Mouse (Mus musculus) right cerebral cortex, postnatal 14 days (tissue): ENCODE measurements around the gene Gm13697.
"Not testable (repeated sequence)": the region's sequence is repeated elsewhere in the genome, so short reads cannot be mapped to it uniquely, and the experiment has no call there.

Experiments
- DNase-seq: peaks from one replicate; pipeline ENCODE4 v3.0.0; 2022

The Gm13697 gene

GRCm38 (mm10) chr2:83984443-83984842, at the start of gene Gm13697:
Gm13697 (plus strand) TSS chr2:83984743.
- not testable (repeated sequence) for DNase-seq

- peak; percentile 88 for DNase-seq
Measured at GRCm38 (mm10) chr2:83940931-83941361, 43.6 kb upstream of the Gm13697 start, which contains the start of gene Zswim2. Zswim2 (minus strand) TSS chr2:83941228.

DNA sequence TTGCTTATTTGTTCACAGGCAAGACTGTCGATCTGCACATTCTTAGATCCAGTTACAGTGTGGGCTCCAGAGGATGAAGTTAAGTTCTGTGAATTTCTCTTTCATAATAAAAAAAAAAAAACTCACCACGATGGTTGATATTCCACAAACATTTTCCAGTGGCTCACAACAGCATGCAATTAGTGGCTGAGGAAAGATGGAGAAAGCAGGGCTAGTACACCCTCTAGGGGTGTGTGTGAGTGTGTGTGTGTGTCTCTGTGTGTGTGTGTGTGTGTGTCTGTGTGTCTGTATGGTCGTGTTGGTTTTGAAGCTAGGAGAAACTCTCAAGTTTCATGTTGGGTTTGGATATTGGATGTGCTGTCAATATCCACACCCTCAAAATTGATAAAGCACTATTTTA, 43.2 kb upstream of the Gm13697 start:
- DNase-seq: no peak

- DNase-seq: no peak
Measured at GRCm38 (mm10) chr2:83941792-83942191, 42.8 kb upstream of the Gm13697 start.

DNA sequence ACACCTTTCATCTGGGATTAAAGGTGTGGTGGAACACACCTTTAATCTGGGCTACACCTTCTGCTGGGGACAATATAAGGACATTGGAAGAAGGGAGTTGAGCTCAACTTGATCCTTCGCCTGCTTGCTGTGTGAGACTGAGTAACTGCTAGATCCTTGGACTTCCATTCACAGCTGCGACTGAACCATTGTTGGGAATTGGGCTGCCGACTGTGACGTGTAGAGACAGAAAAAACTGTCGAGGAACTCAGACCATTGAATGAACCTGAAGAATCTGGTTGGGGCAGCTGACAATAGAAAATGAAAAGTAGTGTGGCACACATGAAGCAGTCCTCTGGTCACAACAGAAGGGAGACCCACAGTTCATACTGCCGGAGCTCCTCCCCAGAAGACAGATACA, 29.1 kb upstream of the Gm13697 start, which contains the start of gene Gm13698:
TSS of gene Gm13698 (plus strand) at position 301 of the 400 bp plus-strand sequence.
- not testable (repeated sequence) for DNase-seq

DNA sequence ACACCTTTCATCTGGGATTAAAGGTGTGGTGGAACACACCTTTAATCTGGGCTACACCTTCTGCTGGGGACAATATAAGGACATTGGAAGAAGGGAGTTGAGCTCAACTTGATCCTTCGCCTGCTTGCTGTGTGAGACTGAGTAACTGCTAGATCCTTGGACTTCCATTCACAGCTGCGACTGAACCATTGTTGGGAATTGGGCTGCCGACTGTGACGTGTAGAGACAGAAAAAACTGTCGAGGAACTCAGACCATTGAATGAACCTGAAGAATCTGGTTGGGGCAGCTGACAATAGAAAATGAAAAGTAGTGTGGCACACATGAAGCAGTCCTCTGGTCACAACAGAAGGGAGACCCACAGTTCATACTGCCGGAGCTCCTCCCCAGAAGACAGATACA, 23.3 kb upstream of the Gm13697 start, which contains the start of gene Gm13693:
TSS of gene Gm13693 (plus strand) at position 301 of the 400 bp plus-strand sequence.
- DNase-seq: not testable (repeated sequence)

GRCm38 (mm10) chr2:83967013-83967412, 17.5 kb upstream of the Gm13697 start, which contains the start of gene Gm13695:
Gm13695 (plus strand) TSS chr2:83967313.
- not testable (repeated sequence) for DNase-seq

DNA sequence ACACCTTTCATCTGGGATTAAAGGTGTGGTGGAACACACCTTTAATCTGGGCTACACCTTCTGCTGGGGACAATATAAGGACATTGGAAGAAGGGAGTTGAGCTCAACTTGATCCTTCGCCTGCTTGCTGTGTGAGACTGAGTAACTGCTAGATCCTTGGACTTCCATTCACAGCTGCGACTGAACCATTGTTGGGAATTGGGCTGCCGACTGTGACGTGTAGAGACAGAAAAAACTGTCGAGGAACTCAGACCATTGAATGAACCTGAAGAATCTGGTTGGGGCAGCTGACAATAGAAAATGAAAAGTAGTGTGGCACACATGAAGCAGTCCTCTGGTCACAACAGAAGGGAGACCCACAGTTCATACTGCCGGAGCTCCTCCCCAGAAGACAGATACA, 11.7 kb upstream of the Gm13697 start, which contains the start of gene Gm13696:
TSS of gene Gm13696 (plus strand) at position 301 of the 400 bp plus-strand sequence.
- not testable (repeated sequence) for DNase-seq

- DNase-seq: not testable (repeated sequence)
Measured at GRCm38 (mm10) chr2:83978633-83979032, 5.9 kb upstream of the Gm13697 start, which contains the start of gene Gm13694. Gm13694 (plus strand) TSS chr2:83978933.

DNA sequence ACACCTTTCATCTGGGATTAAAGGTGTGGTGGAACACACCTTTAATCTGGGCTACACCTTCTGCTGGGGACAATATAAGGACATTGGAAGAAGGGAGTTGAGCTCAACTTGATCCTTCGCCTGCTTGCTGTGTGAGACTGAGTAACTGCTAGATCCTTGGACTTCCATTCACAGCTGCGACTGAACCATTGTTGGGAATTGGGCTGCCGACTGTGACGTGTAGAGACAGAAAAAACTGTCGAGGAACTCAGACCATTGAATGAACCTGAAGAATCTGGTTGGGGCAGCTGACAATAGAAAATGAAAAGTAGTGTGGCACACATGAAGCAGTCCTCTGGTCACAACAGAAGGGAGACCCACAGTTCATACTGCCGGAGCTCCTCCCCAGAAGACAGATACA, 5.7 kb downstream of the Gm13697 start, which contains the start of gene Gm13691:
TSS of gene Gm13691 (plus strand) at position 301 of the 400 bp plus-strand sequence.
- not testable (repeated sequence) for DNase-seq

DNA sequence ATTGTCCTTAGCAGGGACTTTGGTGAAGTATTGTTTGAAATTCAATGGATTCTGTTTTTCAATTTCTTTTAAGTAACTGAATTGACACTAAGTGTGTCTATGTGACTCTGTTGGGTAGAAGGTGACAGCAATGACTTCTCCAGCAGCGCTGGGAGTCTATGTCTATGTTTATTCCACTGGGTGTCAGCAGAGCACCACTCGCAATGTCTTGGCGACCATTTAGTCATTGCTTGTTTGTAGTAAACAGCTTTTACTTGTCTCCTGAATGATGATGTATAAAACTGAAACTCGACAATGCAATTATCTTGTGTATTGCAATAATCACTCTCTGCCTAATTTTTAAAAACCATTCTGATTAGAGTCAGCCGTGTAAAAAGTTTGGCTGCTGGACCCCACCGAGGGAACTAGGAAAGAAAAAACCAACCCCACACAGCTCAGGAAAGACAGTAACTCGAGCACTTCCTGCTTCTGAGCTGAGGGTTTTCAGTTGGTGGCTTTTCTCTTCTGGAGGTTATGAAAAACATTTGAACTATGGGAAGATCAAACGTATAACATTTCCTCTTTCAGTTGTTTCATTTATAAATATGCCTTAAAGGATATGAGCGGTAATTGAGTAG, 9.2 kb downstream of the Gm13697 start:
- DNase-seq: not testable (repeated sequence)

- DNase-seq: not testable (repeated sequence)
Measured at GRCm38 (mm10) chr2:83994526-83994925, 10.0 kb downstream of the Gm13697 start.

DNA sequence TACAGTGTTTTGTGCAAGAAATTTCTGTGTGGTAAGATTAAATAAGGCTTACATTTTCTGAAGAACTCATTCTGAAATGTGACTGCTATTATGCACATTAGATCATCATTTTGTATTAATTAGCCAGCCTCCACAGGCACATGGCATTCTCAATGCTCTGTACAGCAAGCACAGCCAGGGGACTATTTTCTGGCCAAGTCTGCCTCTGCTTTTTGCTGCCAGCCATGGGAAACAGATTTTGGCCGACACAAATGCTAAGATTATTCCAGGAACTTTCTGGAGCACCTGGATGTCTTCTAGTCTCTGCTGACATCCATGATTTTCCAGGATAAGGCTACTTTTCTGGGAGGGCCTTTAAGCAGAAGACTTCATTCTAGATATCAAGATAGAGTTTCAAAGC, 24.4 kb downstream of the Gm13697 start:
- DNase-seq: no peak

GRCm38 (mm10) chr2:84009818-84010217, 25.3 kb downstream of the Gm13697 start:
- no peak for DNase-seq

DNA sequence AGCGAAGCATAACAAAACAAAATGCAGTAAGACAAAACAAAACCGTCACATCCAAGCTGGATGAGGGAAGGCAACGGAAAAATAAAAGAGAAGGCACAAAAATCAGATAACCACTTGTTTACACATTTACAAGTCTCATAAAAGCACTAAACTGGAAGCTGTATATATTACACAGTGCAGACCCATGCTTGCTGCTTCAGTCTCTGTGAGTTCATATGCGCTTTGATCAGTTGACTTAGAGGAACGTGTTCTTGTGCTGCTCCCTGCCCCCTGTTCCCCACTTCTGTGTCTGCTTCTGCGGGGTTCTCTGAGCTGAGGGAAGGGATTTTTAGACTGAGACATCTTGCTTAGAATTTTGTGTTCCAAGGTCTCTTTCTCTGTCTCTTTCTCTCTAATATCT, 30.0 kb downstream of the Gm13697 start:
- DNase-seq: no peak

- DNase-seq: not testable (repeated sequence)
Measured at GRCm38 (mm10) chr2:84016291-84016690, 31.7 kb downstream of the Gm13697 start.

- no peak for DNase-seq
Measured at GRCm38 (mm10) chr2:84018330-84018729, 33.8 kb downstream of the Gm13697 start.

DNA sequence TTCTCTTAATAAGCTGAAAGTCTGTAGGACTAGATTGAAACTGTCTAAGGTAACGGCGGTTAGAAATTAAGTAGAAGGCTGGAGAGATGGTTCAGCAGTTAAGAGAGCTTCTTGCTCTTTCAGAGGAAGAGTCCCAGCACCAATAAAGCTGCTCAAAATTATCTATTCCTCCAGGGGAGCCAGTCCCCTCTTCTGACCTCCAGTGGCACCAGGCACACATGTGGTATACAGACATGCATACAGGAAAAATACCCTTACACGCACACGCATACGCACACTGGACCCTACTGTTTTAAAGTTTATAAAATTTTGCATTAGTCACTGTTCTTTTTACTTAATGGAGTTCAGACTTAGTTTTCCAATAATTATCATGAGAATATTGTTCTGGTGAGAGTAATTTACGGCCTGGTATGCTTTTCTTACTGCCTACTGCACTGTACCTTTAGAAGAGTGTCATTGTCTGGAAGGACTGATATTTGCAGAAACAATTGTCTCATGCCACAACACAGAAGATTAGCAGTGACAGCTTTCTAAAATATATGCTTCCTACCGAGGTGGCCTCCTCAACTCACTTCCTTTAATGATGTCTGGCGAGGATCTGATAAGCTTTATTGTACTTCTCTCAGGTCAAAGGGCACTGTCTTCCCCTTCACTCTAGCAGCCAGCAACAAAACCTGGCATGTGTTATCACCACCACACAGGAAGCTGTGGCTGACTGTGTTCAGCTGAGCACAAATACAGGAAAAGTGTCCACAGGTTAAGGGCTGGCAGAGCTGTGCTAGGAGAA, 35.2 kb downstream of the Gm13697 start:
- DNase-seq: no peak

- no peak for DNase-seq
Measured at GRCm38 (mm10) chr2:84021930-84022329, 37.4 kb downstream of the Gm13697 start.

DNA sequence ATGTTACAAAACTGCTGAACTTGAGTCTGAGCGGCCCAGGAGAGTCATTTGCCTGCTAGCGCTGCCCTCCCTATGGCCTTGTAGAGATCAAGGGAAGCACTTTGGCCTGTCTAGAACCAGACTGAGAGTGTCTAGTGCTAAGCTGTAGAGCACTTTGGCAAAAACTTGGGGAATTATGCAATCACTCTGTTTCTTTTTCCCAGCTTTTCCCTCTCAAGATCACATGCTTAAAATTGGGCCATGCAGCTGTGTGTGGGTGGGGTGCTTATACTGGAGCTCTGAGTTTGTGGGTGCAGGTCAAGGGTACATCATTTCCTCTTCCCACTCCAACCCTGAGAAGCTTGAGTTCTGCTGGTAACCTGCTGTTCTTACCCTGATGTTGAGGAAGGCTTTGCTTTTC, 38.4 kb downstream of the Gm13697 start:
- DNase-seq: no peak

DNA sequence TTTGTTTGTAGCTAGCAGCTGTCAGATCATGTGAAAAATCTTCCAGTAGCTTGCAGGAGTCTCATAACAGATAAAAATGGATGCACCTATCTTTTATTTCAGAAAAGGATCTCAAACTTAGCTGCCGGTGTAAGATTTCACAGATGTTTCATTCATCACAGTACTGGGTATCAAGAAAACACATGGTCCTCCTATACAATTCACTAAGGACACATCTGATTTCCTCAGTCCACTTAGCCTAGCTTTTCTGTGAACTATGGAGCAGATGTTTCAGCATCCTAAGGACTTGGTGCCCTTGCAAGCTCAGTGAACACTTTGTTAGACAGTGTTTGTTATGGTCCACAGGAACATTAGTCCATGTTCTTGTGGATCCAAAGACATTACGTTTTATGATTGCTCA, 38.8 kb downstream of the Gm13697 start:
- no peak for DNase-seq

GRCm38 (mm10) chr2:84025217-84025616, 40.7 kb downstream of the Gm13697 start:
- DNase-seq: no peak

- no peak for DNase-seq
Measured at GRCm38 (mm10) chr2:84032505-84032904, 48.0 kb downstream of the Gm13697 start.

- no peak for DNase-seq
Measured at GRCm38 (mm10) chr2:84035997-84036396, 51.5 kb downstream of the Gm13697 start.
